Mouse (Mus musculus) midbrain, embryonic 12.5 days (tissue): Measurements from ENCODE around the gene Gdf9. TPM values are rescaled to one million over a fixed set of nuclear protein-coding genes. Genes with fewer than 3 reads are reported as not detected.
A peak's percentile ranks its signal among the peaks of the same experiment; 100 is the strongest.

ENCODE experiments used
- ATAC-seq: fragments of 200-750 bp; cut with Nextera tagmentation; 2 replicates; pipeline ENCODE4 v1.8.0; 2017; ENCODE audit warnings: low read depth, moderate TSS enrichment, moderate library complexity; ENCODE audit not compliant: low FRiP score
- H3K27ac ChIP-seq: fragments of 300-500 bp; sonication (generic); replicated peaks from 2 replicates; pipeline ENCODE4 v1.5.1; 2016; ENCODE audit warnings: mild to moderate bottlenecking
- H3K27me3 ChIP-seq: fragments of 300-500 bp; sonication (generic); 2 replicates; pipeline ENCODE4 v1.6.1; 2016; ENCODE audit warnings: mild to moderate bottlenecking
- H3K36me3 ChIP-seq: fragments of 300-500 bp; sonication (generic); 2 replicates; pipeline ENCODE4 v1.6.1; 2016
- H3K4me1 ChIP-seq: fragments of 300-500 bp; sonication (generic); 2 replicates; pipeline ENCODE4 v1.6.1; 2016
- H3K4me2 ChIP-seq: fragments of 300-500 bp; sonication (generic); replicated peaks from 2 replicates; pipeline ENCODE4 v1.6.1; 2016; ENCODE audit warnings: mild to moderate bottlenecking, moderate library complexity
- H3K4me3 ChIP-seq: fragments of 300-500 bp; sonication (generic); 2 replicates; pipeline ENCODE4 v1.5.1; 2016; ENCODE audit warnings: mild to moderate bottlenecking
- H3K9ac ChIP-seq: fragments of 300-500 bp; sonication (generic); replicated peaks from 2 replicates; pipeline ENCODE4 v1.6.1; 2016; ENCODE audit warnings: mild to moderate bottlenecking, moderate library complexity
- H3K9me3 ChIP-seq: fragments of 300-500 bp; sonication (generic); 2 replicates; pipeline ENCODE4 v1.6.1; 2016; ENCODE audit warnings: mild to moderate bottlenecking
- WGBS: fragments of 180-500 bp; shearing (Covaris S2); methylation state at CpG from one replicate; pipeline ENCODE4 v1.1.7; 2016; 5-methylcytosine and 5-hydroxymethylcytosine counted together
- polyA plus RNA-seq: library from polyadenylated mRNA; unstranded; fragments of >200 nt; fragmentation: Nextera tagmentation; extraction: Ambion mirVana; gene quantifications from 2 replicates; pipeline ENCODE4 v1.2.1, GENCODE M21; 2016

Gdf9 gene
- polyA plus RNA-seq, 1 experiment from 2014 or later: 3.0 TPM

GRCm38 (mm10) chr11:53463551-53464424 is 33.0 kb downstream of the Gdf9 start:
- 6% methylated on average over 55 of the region's 55 CpGs for WGBS
- Histone ChIP-seq H3K36me3 (no peaks in the 10 kb centered on the region), H3K27ac (no peak overlapping the region), H3K9ac (peak overlapping the region; percentile 43), H3K4me1 (peaks cover 18% of the 10 kb centered on the region), H3K4me3 (peak overlapping the region; percentile 46), H3K27me3 (peaks cover 95% of the 10 kb centered on the region), H3K4me2 (peak overlapping the region; percentile 79), H3K9me3 (no peaks in the 10 kb centered on the region)
- no peak for ATAC-seq

- ATAC-seq: peak; percentile 55; the same call in 1 of the 2 replicates
- H3K27ac ChIP-seq: no peak overlapping the region
- H3K36me3 ChIP-seq: no peaks in the 10 kb centered on the region
- no peaks in the 10 kb centered on the region for H3K9me3 ChIP-seq
- H3K4me1 ChIP-seq: peaks cover 39% of the 10 kb centered on the region
- 0 out of 2 replicates have a peak overlapping the region, but pooled peaks have one; percentile 39 for H3K9ac ChIP-seq
- WGBS: 5% methylated on average over 40 of the region's 40 CpGs
- H3K4me3 ChIP-seq: peak overlapping the region; percentile 28
- peaks cover 95% of the 10 kb centered on the region for H3K27me3 ChIP-seq
- peak overlapping the region; percentile 49 for H3K4me2 ChIP-seq
Observed at GRCm38 (mm10) chr11:53466231-53466971, 35.6 kb downstream of the Gdf9 start.

GRCm38 (mm10) chr11:53469294-53469967 is 38.6 kb downstream of the Gdf9 start:
- WGBS: 45% methylated on average over 16 of the region's 16 CpGs
- Histone ChIP-seq H3K4me2 (peak overlapping the region; percentile 51), H3K9ac (no peak overlapping the region), H3K27ac (no peak overlapping the region), H3K27me3 (peaks cover 90% of the 10 kb centered on the region), H3K9me3 (no peaks in the 10 kb centered on the region), H3K36me3 (no peaks in the 10 kb centered on the region), H3K4me1 (peaks cover 29% of the 10 kb centered on the region), H3K4me3 (no peak overlapping the region)
- ATAC-seq: no peak

DNA sequence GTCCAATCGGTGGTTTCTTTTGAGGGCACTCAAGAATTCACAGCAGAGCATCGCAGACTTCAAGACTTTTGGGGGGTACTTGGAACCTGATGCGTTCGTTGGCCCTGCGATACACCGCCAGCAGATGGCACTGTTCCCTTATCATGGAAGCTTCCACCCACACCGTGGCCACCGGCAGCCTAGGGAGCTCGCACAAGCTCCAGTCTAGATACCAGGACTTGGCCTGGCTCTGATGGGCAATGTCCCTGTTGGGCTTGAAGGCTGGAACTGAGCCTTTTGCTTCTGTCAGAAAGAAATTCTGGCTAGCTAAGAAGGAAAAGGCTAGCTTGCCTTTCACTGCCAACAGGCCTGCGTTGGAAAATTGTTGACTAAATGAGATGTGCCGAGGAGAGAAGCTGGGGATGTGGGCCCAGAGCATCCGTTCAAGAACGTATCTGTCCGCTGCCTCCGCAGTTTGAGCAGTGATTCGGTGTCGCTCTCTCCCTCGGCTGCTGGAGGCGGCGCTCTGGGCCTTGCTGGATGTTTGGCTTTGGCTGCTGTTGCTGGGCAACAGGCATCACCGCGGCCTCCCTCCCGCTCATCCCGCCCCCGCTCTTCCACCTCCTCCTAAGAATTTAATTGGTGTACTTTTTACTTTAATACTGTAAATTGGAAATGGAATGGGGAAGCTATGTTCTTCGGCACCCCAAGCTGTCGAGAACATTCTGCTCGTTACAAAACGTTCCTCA is 39.3 kb downstream of the Gdf9 start, which contains the start of gene Gm9837:
TSS of gene Gm9837 (minus strand) at position 512 of the 728 bp plus-strand sequence.
- peak; percentile 81 for ATAC-seq
- no peak within 1 kb of the TSS for H3K9ac ChIP-seq
- 3% methylated on average over 29 of the region's 29 CpGs for WGBS
- no peak within 1 kb of the TSS for H3K27ac ChIP-seq
- peaks cover 90% of the 10 kb centered on the region for H3K27me3 ChIP-seq
- H3K9me3 ChIP-seq: no peaks in the 10 kb centered on the region
- H3K4me1 ChIP-seq: peaks cover 29% of the 10 kb centered on the region
- peak within 1 kb of the TSS; percentile 51 for H3K4me2 ChIP-seq
- peak within 1 kb of the TSS; percentile 28 for H3K4me3 ChIP-seq
- H3K36me3 ChIP-seq: no peaks in the 10 kb centered on the region

DNA sequence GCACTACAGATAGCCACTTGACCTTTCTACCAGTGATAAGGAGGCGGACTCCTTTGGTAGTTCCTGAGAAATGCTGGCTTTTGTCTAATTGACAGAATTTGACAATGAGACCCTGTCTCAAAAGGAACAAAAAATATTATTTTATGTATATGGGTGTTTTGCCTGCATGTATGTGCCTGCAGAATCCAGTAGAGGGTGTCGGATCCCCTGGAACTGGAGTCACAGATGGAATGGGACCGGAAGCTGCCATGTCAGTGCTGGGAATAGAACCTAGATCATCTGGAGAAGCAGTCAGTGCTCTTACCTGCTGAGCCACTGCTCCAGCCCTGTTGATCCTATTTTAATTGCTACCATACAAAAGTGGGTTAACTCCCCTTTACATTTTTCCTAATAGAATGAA is 41.9 kb downstream of the Gdf9 start:
- Histone ChIP-seq H3K9ac (no peak overlapping the region), H3K27me3 (peaks cover 84% of the 10 kb centered on the region)
- WGBS: 81% methylated on average over 3 of the region's 3 CpGs

DNA sequence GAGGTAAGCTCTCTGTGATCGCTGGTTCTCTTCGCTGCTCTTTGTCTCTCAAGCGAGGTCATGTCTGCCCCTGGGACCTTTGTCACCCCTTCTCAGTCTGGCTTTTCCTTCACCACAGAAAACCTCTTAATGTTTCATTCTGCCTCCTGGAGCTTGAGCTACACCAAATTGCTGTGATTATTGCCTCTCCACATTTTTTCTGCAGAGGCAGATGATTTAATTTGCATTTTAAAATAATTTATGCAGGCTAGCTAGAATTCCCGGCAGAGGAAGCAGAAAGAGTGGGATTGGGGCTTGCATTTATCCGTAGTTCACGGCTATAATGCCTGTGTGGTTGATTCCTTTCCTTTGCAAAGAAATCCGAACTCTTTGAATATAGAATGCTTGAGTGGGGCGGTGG is 44.8 kb downstream of the Gdf9 start:
- no peak for ATAC-seq
- Histone ChIP-seq H3K36me3 (no peaks in the 10 kb centered on the region), H3K9me3 (peaks cover 4% of the 10 kb centered on the region; the same call in 1 of the 2 replicates), H3K4me1 (peaks cover 35% of the 10 kb centered on the region), H3K27ac (peak overlapping the region; percentile 52), H3K27me3 (peaks cover 89% of the 10 kb centered on the region), H3K4me2 (peak overlapping the region; percentile 46), H3K4me3 (no peak overlapping the region), H3K9ac (no peak overlapping the region)
- WGBS: 12% methylated on average over 8 of the region's 8 CpGs

More for the DNA sequence above, 41.9 kb downstream of the Gdf9 start:
- Histone ChIP-seq H3K4me1 (peaks cover 33% of the 10 kb centered on the region), H3K4me3 (no peak overlapping the region), H3K9me3 (no peaks in the 10 kb centered on the region), H3K4me2 (no peak overlapping the region), H3K27ac (no peak overlapping the region), H3K36me3 (no peaks in the 10 kb centered on the region)
- no peak for ATAC-seq

GRCm38 (mm10) chr11:53477833-53478232 is 47.0 kb downstream of the Gdf9 start:
- Histone ChIP-seq H3K4me3 (no peak overlapping the region), H3K9me3 (peaks cover 4% of the 10 kb centered on the region; the same call in 1 of the 2 replicates), H3K27ac (no peak overlapping the region), H3K36me3 (no peaks in the 10 kb centered on the region), H3K4me2 (no peak overlapping the region), H3K9ac (no peak overlapping the region), H3K27me3 (peaks cover 89% of the 10 kb centered on the region), H3K4me1 (peaks cover 30% of the 10 kb centered on the region)
- WGBS: 36% methylated on average over 7 of the region's 7 CpGs
- no peak for ATAC-seq

GRCm38 (mm10) chr11:53478383-53479170 is 47.8 kb downstream of the Gdf9 start:
- no peaks in the 10 kb centered on the region for H3K36me3 ChIP-seq
- H3K4me1 ChIP-seq: peaks cover 30% of the 10 kb centered on the region
- ATAC-seq: no peak
- H3K4me3 ChIP-seq: peak overlapping the region; percentile 43
- peak overlapping the region; percentile 59 for H3K4me2 ChIP-seq
- peaks cover 4% of the 10 kb centered on the region; the same call in 1 of the 2 replicates for H3K9me3 ChIP-seq
- H3K27ac ChIP-seq: no peak overlapping the region
- H3K27me3 ChIP-seq: peaks cover 89% of the 10 kb centered on the region
- H3K9ac ChIP-seq: peak overlapping the region; percentile 28; the same call in 1 of the 2 replicates
- WGBS: 6% methylated on average over 79 of the region's 79 CpGs

- Histone ChIP-seq H3K4me2 (peak overlapping the region; percentile 59), H3K4me1 (peaks cover 30% of the 10 kb centered on the region), H3K36me3 (no peaks in the 10 kb centered on the region), H3K27me3 (peaks cover 87% of the 10 kb centered on the region), H3K4me3 (peak overlapping the region; percentile 43), H3K9me3 (peaks cover 4% of the 10 kb centered on the region; the same call in 1 of the 2 replicates), H3K9ac (peak overlapping the region; percentile 28; the same call in 1 of the 2 replicates), H3K27ac (no peak overlapping the region)
- 2% methylated on average over 60 of the region's 62 CpGs for WGBS
- peak; percentile 49; the same call in 1 of the 2 replicates for ATAC-seq
Observed at GRCm38 (mm10) chr11:53479171-53479782, 48.5 kb downstream of the Gdf9 start.

GRCm38 (mm10) chr11:53479783-53480301 is 49.0 kb downstream of the Gdf9 start, which contains the start of the genes Gm9945 and Sowaha:
Gm9945 (plus strand) TSS chr11:53480166.
Sowaha (minus strand) TSS chr11:53480274.
- no peak within 1 kb of the TSS for H3K27ac ChIP-seq
- ATAC-seq: no peak
- H3K27me3 ChIP-seq: peaks cover 82% of the 10 kb centered on the region
- 5% methylated on average over 34 of the region's 40 CpGs for WGBS
- peaks cover 4% of the 10 kb centered on the region; the same call in 1 of the 2 replicates for H3K9me3 ChIP-seq
- H3K4me1 ChIP-seq: peaks cover 30% of the 10 kb centered on the region
- H3K4me2 ChIP-seq: peak within 1 kb of the TSS; percentile 59
- no peaks in the 10 kb centered on the region for H3K36me3 ChIP-seq
- H3K9ac ChIP-seq: peak within 1 kb of the TSS; percentile 28; the same call in 1 of the 2 replicates
- H3K4me3 ChIP-seq: peak within 1 kb of the TSS; percentile 43
